Mouse (Mus musculus): ENCODE data around the gene Mapk8. TPM values are rescaled to one million over a fixed set of nuclear protein-coding genes. Genes with fewer than 3 reads are reported as not detected.

Mapk8 gene
- total RNA-seq, 2 experiments from 2014 or later, result 28.8 to 39.0 TPM

DNA sequence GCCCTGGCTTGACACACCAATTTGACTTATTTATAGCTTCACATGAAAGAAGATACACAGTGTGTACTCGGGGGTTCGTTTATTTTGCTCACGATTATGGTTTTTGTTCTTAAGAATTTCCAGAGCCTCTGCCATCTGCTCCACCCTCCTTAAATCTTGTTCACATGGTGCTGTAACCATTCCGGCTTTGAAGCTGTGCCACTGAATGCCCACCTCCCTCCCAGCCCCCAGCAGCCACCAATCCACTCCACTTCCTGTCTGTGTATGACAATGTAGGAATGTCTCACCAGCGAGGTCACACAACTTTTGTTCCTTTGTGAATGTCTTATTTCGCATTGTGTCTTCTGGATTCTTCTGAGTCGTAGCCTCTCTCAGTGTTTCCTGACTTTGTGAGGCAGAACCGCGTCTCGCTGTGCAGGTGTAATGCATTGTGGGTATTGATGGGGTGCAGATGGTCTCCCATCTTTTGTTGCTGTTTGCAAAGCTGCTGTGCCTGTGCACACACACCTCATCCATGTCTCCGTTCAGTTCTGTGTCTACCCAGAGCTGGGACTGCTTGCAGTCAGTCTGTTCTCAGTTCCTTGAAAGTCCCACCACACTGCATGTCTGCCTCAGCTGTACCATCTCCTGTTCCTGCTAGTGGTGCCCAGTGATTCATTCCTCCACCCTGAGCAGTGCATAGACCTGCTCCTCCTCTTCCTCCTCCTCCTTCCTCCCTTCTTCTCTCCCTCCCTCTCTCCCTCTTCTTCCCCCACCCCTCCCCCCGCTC lies 89.2 kb downstream of the Mapk8 start:
- no peak overlapping the region for H3K4me3 ChIP-seq
- no peak overlapping the region for H3K27ac ChIP-seq
- TF ChIP-seq CTCF (IDR thresholded peaks at IDR 0.05), result no peak
- intact Hi-C loops (cut with DNase I), result no loop called here
- no peak for DNase-seq

- DNase-seq, result peak; percentile 10
- no peak overlapping the region for H3K27ac ChIP-seq
- intact Hi-C loops (cut with DNase I), result no loop called here
- TF ChIP-seq CTCF (IDR thresholded peaks at IDR 0.05), result no peak
- H3K4me3 ChIP-seq, result no peak overlapping the region
Measured at GRCm38 (mm10) chr14:33355276-33355675, 91.7 kb downstream of the Mapk8 start.

- Histone ChIP-seq H3K4me3 (no peak overlapping the region), H3K27ac (no peak overlapping the region)
- no peak for DNase-seq
- intact Hi-C loops (cut with DNase I), result no loop called here
- TF ChIP-seq CTCF (IDR thresholded peaks at IDR 0.05), result no peak
Measured at GRCm38 (mm10) chr14:33352890-33353289, 94.1 kb downstream of the Mapk8 start.

DNA sequence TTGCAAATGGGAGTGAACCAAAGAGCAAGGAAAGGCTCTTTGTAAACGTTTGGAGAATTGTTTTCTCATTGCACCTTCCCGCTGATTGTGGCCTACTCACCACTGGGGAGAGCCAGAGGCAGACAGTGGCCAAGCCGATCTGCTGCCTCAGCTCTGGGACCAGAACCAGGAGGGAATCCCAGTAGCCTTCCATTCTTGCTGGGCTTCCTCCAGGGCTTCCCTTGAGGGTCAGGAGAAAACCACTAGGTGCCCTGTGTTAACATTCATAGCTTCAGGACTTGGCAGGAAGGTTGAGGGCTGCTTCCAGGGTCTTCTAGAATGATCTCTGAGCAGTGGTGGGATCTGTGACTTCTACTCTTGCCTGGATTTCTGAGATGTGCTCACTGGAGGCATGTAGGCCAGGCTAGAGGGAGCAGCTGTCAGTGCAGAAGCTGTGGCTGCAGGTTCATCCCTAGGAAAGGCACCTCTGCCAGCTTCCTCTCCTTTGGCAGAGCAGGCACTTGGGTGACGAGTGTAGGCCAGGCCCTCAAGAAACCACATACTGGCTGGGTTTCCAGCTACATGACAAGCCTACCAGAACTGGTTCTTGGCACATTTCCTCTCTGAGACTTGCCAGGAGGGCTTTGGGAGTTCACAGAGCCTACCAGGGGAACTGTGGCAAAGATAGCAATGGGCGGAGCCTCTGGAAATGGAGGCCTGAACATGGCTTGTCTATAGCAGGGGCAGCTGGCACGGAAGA lies 94.8 kb downstream of the Mapk8 start:
- no peak overlapping the region for H3K4me3 ChIP-seq
- H3K27ac ChIP-seq, result peak overlapping the region; percentile 21; the same call in 1 of the 2 replicates
- intact Hi-C loops (cut with DNase I), result no loop called here
- DNase-seq, result peak; percentile 76
- no peak for TF ChIP-seq CTCF (IDR thresholded peaks at IDR 0.05)

GRCm38 (mm10) chr14:33351019-33351418 lies 95.9 kb downstream of the Mapk8 start:
- Histone ChIP-seq H3K27ac (no peak overlapping the region), H3K4me3 (peak overlapping the region; percentile 42)
- no peak for DNase-seq
- no peak for TF ChIP-seq CTCF (IDR thresholded peaks at IDR 0.05)
- intact Hi-C loops (cut with DNase I), result no loop called here

GRCm38 (mm10) chr14:33348146-33348545 lies 98.8 kb downstream of the Mapk8 start:
- no peak for TF ChIP-seq CTCF (IDR thresholded peaks at IDR 0.05)
- intact Hi-C loops (cut with DNase I), result no loop called here
- no peak for DNase-seq
- Histone ChIP-seq H3K27ac (no peak overlapping the region), H3K4me3 (no peak overlapping the region)

- intact Hi-C loops (cut with DNase I), result no loop called here
- TF ChIP-seq CTCF (IDR thresholded peaks at IDR 0.05), result no peak
- Histone ChIP-seq H3K27ac (no peak overlapping the region), H3K4me3 (no peak overlapping the region)
- DNase-seq, result no peak
Measured at GRCm38 (mm10) chr14:33347738-33348137, 99.2 kb downstream of the Mapk8 start.

- Histone ChIP-seq H3K27ac (no peak overlapping the region), H3K4me3 (no peak overlapping the region)
- no peak for TF ChIP-seq CTCF (IDR thresholded peaks at IDR 0.05)
- no peak for DNase-seq
- intact Hi-C loops (cut with DNase I), result no loop called here
Measured at GRCm38 (mm10) chr14:33346546-33346945, 100.4 kb downstream of the Mapk8 start.

DNA sequence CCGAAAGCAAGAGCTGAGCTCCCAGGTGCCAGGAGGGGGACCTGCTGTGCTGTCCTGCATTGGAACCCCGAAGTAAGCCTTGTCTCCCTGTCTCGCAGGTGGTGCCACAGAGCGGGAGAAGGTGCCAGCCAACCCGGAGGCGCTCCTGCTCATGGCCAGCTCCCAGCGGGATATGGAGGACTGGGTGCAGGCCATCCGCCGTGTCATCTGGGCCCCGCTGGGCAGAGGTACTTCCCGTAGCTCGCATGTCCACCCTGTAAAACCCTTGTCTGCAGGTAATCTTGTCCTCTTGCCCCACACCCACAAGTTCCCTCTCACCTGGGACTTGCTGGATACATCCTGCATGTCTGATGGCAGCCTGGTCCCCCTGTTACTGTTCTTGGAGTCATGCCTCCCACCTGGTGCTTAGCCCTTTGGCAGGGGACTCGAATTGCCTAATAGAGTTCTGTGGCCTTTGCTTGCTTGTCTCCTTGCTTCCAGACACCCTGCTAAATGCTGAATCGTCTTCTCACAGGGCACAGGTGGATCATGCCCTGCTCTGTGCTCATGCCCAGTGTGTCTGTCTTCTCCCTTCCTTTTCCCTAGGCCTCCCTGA lies 103.7 kb downstream of the Mapk8 start:
- H3K4me3 ChIP-seq, result no peak overlapping the region
- H3K27ac ChIP-seq, result no peak overlapping the region
- intact Hi-C loops (cut with DNase I), result no loop called here
- TF ChIP-seq CTCF (IDR thresholded peaks at IDR 0.05), result no peak
- no peak for DNase-seq

DNA sequence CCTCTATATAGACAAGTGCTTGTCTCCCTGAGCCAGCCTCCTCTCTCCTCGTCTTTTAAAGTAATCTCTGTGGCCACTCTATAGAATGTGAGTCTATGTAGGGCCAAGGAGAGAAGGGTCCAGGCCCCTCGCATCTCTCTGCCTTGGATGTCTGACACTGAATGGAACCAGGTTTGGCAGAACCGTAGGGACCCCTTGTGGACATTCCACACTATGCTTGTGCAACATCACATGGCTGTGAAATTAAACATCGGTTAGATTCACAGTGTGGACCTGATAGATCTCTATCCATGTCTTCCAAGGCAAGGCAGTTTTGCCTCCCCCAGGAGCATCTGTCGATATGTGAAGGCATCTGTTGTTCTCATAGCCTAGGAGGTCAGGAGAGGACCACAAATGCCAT lies 108.3 kb downstream of the Mapk8 start:
- TF ChIP-seq CTCF (IDR thresholded peaks at IDR 0.05), result no peak
- no peak for DNase-seq
- H3K4me3 ChIP-seq, result no peak overlapping the region
- no peak overlapping the region for H3K27ac ChIP-seq
- intact Hi-C loops (cut with DNase I), result no loop called here

DNA sequence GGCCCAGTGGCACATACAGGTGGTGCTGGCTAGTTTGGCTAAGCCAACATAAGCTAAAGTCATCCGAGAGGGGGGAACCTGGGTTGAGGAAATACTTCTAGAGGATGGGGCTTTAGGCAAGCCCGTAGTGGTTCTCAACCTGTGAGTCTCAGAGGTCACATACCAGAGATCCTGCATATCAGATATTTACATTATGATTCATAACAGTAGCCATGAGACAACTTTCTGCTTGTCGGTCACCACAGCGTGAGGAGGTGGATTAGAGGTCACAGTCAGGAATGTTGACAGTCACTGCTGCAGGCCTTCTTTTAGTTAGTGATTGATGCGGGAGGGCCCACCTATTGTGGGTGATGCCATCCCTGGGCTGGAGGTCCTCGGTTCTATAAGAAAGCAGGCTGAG lies 111.2 kb downstream of the Mapk8 start:
- intact Hi-C loops (cut with DNase I), result no loop called here
- Histone ChIP-seq H3K4me3 (no peak overlapping the region), H3K27ac (no peak overlapping the region)
- TF ChIP-seq CTCF (IDR thresholded peaks at IDR 0.05), result no peak
- DNase-seq, result no peak

DNA sequence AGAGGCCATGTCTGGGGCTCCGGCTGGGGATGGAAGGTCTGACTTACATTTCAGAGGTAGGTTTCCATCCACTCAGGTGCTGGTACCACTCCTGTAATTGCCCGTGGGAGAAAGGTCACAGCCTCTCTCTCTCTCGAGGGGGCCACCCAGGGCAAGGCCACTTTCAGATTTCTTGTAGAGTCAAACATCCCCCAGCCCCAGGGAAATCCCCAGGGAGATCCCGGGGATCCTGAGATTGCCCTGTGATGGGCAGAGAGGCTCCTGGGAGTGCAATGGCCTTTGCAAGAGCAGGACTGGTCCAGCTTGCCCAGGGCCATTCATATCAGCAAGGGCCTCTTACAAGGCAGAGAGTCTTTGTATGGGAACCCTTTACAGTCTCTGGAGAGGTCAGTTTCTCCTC lies 112.6 kb downstream of the Mapk8 start:
- intact Hi-C loops (cut with DNase I), result no loop called here

DNA sequence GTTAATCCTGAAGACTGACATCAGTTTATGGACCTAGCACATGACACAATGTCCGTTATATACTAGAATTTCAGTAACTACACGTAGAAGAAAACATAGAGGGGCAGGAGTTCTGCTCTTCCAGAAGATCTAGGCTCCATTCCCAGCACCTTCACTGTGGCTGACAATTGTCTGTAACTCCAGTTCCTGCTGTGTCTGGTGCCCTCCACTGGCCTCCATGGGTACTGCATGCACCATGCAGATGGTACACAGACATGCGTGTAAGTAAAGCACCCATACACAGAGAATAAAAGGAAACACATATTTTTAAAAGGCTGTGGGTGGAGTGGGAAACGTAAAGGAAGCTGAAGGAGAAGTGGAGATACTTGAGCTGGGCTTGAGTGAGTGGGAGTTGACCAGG lies 113.1 kb downstream of the Mapk8 start:
- no peak for DNase-seq
- TF ChIP-seq CTCF (IDR thresholded peaks at IDR 0.05), result peak; percentile 60
- intact Hi-C loops (cut with DNase I), result no loop called here

More for the DNA sequence above, 112.6 kb downstream of the Mapk8 start:
- Histone ChIP-seq H3K27ac (no peak overlapping the region), H3K4me3 (no peak overlapping the region)
- no peak for TF ChIP-seq CTCF (IDR thresholded peaks at IDR 0.05)
- no peak for DNase-seq

More for the DNA sequence above, 113.1 kb downstream of the Mapk8 start:
- Histone ChIP-seq H3K4me3 (no peak overlapping the region), H3K27ac (no peak overlapping the region)

Data from gastrocnemius, adult 2 months (tissue).